Mouse (Mus musculus) CD8-positive naive resting alpha-beta T cell, adult 2 months (primary cell): ENCODE measurements at regions not wholly inside any gene's neighbourhood (a gene's known extent, or its start where the extent isn't known, plus 50 kb on each side); places are given as distances from the start of the nearest gene placed in this dataset.

Experiments used
- DNase-seq, 2 experiments: peaks; one replicate each; pipeline ENCODE4 v3.0.0; 2022; ENCODE audit warnings: low read depth in 2 of 2, low spot score in 2 of 2

DNA sequence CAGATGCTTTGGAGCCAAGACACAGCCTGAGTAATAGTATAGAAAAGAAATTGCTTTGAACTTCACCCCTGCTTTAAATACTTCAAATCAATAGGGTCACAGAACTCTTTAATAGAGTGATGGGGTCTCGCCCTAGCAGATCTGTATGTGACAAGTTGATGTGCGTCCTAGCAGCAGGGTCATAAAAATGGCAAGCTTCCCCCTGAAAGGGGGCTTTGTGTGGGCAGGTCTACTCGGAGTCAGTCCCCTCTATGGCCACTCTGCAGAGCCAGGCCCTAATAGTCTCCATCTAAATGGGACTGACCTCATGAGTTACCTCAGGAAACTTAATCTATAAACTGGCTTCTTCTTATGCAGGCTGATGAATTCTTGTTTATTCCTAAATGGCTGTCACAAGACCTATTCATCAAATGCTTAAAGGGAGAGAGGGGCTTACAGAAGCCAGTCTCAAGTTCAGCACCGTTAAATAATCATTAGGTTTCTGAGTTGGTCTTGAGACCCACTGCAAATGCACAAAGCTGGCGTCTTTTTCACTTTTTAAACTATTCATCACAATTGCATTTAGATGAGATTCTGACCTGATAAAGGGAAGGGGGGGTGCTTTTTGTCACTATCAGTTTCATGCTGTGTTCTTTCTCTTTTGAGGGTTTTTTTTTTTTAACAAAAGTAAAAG lies 457.0 kb upstream of the Fam92a start:
- DNase-seq = no peak

- no peak for DNase-seq
Measured at GRCm38 (mm10) chr4:12627158-12627871, 455.5 kb upstream of the Fam92a start.

DNA sequence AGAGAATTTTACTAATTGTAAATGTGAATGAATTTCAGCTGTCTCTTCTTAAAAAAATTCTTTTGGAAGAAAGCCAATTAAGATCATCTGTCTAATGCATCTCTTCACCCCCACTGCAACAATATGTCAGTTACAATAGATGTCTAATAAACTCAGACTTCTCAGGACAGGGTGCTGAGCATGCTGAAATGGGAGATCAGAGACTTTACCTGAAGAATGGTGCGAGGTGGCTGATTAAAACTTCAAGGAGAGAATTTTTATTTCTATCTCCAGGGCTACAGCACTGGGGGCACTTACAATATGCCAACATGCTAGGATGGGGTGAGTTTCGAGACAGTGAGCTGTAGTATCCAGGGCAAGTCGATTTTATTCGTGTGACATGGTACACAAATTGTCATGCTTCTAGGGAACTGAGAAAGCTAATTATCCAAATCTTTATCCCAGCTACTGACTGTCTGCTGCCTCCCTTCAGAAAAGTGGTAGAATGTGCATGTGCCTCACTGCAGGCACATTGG lies 449.0 kb upstream of the Fam92a start:
- DNase-seq = no peak

DNA sequence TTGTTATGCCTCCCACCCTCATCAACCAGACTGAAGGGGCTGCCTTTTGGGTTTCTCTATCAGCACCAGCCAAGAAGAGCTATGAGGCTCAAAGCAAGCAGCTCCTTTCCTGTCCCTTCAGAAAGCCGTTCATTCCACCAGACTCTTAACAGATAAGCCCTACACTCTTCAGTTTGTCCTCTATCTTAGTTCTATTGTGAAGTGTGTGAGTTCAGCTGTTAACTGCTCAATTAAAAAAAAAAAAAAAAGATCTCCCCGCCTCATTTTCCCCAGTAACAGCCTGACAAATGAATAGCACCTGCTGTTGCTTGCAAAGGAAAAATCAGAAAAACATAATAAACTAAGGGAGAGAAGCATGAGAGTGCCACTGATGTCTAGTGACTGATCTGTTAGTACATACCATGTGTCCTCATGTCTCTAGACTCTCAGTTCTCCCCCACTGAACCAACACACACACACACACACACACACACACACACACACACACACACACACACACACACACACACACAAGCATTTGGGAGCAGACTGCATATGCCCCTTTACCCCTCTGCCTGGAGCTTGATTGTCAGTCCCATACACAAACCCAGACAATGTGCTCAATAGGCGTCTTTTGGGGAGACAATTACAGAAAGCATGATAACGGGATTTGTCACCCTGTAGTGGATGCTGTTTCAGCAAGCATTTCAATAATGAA lies 448.4 kb upstream of the Fam92a start:
- DNase-seq = no peak

GRCm38 (mm10) chr4:12616665-12617064 lies 444.9 kb upstream of the Fam92a start:
- no peak for DNase-seq

DNA sequence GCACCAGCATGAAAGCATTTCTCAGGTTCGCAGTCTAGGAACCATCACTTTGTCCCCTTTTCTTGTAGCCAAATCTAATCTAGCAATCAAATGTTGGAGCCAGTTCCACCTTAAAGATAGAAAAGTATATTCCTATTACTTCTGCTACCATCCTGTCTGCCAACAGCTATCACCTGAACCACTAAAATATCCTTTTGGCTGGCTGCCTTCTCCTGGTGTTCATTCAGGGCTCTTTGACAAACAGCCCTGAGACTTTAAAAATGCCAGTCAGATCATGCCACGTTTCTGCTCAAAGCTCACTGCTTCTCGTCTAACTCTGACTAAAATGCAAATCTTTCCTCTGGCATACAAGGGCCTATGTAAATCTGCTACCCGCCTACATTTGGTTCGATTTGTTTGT lies 439.7 kb upstream of the Fam92a start:
- DNase-seq = no peak

GRCm38 (mm10) chr4:12601165-12601919 lies 429.5 kb upstream of the Fam92a start:
- no peak for DNase-seq

DNA sequence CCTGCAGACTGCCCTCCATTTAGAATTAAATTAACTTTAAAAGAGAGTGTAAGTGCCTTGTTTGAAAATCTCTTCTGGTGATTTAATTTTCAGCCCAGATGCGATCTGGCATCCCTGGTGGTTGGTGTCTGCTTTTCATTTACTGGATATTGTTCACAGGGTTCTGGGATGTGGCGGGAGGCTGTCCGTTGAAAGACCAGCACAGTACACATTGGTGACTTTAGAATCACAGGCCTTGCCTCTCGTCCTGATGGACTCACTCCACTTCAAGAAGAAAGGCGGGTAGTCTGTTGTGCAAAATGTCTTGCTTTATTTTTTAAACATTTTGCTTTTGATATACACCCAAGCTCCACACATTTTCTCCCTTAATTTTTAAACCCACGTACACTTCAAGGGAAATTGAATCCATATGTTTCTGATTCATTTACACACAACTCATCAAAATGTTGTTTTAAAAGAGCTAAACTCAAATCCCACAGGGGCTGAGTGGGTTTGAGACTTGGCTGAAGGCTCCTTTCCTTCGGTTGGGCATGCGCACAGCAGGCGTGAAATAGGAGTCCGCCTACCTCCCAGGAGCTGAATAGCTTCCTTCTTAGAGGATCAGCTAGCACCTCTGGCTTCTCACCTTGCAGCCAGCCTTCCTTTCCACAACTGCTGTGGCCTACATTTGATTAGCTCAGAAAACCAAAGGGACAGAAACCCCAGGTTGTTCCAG lies 424.1 kb upstream of the Fam92a start:
- no peak for DNase-seq

DNA sequence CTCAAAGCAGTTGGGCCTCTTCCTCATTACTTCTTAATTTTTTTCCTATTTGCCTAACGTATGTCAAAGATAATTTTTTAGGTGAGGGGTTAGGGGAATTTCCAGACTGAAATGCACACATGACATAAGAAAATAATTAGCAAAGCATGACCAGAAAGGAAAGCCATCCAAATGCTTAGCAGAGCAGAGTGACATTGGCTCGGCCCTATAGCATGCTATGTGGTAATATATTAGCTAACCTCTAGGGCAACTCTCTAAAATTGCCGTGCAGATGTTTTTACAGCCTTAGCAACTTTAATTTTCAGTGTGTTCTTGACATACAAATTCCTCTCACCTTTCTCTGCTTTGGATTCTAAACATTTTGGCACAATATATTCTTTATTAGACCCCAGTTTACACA lies 421.2 kb upstream of the Fam92a start:
- no peak for DNase-seq

- no peak for DNase-seq
Measured at GRCm38 (mm10) chr4:12578102-12578501, 406.3 kb upstream of the Fam92a start.

DNA sequence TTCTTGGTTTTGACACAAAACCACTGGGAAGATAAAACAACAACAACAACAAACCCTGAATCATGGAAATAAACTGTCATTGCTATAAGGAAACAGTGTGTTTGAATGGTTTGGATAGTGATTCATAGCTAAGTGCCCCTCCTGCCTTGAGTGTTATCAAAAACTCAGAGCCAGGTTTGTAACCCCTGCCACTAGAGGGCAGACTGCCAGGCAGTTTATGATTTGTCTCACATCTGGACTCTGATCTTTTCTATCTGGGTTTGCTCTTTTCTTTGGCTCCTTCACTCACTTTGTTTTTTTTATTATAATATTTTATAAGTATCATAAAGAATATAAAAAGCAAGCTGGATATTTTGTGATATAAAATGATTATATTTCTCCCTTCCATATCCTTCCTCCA lies 400.1 kb upstream of the Fam92a start:
- no peak for DNase-seq

DNA sequence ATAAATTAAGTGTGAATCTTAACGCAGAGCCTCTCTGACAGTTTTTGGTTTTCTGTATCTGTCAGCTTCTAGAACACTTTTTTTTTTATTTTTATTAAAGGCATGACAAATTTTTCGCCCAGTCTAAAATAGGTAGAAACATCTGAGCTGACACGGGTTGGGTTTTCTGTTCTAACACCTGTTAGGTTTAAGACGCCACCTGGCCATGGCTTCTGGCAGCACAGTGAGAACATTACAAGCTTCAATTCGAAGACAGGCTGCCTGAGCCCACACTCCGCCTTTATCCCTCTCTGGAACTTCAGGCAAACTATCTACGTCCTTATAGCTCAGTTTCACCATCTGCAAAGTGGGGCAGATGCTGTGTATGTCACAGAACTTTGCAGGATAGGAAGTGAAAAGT lies 398.9 kb upstream of the Fam92a start:
- DNase-seq = no peak

GRCm38 (mm10) chr4:12567643-12568042 lies 395.8 kb upstream of the Fam92a start:
- no peak for DNase-seq

DNA sequence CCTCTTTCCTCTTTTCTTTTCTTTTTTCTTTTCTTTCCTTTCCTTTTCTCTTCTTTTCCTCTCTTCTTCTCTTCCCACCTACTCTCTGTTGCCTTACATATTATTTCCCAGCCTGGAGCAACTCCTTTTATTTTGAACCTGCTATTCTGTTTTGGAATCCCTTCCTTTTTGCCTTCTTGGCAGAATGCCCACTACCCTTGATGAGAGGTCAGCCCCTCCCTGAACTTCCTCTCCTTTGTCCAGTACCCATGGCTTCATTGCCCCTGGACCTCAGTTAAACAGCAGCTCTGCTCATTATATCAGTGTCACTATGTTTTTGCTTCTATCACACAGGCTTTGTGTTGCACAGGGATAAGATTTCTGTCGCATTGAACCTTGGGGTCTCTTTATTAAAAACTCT lies 391.2 kb upstream of the Fam92a start:
- DNase-seq = no peak

- DNase-seq = no peak
Measured at GRCm38 (mm10) chr4:12560546-12560945, 388.7 kb upstream of the Fam92a start.

GRCm38 (mm10) chr4:12560015-12560414 lies 388.2 kb upstream of the Fam92a start:
- no peak for DNase-seq

DNA sequence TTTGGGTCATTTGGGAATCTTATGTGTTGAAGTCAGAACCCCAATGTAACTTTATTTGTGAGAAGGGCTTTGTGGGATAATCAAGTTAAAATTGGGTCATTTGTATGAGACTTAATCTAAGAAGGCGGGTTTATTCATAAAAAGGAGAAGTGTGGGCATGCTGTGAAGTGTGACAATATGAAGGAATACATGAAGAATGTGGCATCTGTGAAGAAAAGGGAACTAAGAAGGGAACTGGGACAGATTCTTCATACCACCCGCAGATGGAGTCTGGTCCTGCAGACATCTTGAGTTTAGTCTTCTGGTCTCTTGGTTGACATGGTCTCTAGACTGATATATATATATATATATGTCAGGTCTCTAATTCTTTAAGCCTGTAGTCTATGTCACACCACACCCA lies 385.3 kb upstream of the Fam92a start:
- no peak for DNase-seq

DNA sequence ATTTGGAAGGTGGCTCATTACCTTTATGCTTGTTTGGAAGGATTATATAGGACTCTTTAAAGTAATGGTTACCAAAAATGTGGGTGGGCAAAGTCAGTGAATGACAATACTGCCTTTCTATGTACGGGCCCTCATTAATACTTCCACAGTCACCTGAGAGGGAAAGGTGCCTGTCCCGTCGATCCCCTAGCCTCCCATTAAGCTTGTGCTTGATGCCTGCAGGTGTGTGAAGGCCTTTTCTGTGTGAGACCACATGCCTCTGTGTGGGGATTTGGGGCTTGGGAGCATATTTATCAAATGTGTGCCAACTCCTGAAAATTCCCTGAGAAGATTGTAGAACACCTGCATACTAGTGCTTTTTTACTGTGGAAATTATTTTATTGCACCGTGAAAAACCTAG lies 377.4 kb upstream of the Fam92a start:
- no peak for DNase-seq

DNA sequence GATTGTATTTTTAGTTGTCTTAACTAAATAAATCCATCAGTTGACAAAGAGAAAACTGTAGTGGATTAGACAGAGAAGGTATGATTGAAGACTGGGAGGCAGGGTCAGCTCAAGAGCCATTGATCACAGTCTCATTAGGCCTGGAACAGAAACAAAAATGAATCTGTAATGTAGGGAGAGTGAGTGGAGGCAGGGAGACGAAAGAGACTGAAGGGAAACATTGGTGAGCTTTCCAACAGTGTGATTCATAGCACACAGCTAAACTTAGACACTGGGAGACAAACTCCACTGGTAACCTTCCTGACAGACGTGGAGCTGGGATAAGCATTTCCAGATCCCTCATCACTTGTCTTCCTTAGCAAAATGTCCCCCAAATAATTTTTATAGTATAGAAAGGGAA lies 372.1 kb upstream of the Fam92a start:
- DNase-seq = no peak

GRCm38 (mm10) chr4:12541508-12541907 lies 369.7 kb upstream of the Fam92a start:
- DNase-seq = no peak
